Mouse (Mus musculus): Measurements from ENCODE around the gene Gpa33.

DNA sequence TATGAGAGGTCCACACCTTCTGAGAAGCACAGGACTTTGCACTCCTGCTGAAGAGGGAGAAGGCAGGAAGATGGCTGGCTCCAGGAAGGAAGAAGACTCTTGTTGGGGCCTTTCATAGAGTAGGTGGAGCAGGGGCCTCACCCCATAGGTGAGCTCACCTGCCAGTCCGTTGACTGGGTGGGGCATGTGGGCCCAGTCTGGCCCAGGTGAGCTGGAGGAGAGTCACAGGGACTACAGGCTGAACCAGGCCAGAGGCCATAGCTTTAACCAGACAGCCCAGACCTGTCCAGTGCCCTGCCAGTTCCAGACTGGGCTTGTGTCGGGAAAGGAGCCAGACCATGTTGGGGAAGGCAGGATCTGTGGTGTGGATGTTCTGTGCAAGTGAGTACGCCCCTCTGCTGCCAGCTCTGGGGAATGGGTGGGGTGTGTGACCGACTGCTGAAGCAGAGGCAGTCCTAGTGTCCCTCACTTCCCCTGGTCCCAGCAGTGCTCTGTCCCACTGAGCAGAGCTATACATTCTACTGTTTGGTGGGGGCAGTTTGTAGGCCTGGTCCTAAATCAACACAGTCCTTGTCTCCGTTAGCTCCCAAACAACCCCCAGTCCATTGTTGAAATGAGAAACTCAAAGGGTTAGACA, at the start of gene Gpa33:
- TF ChIP-seq POLR2A (IDR thresholded peaks at IDR 0.05; ENCODE audit: control insufficient read depth, extremely low read depth, insufficient read depth, low read length, poor library complexity) (no peak), CTCF (IDR thresholded peaks at IDR 0.05; ENCODE audit: borderline replicate concordance, control insufficient read depth, extremely low read depth, insufficient read depth, low read length, poor library complexity) (no peak)
